Mouse (Mus musculus) erythroblast, embryonic 14.5 days (primary cell): Measurements from ENCODE around the gene Asb16. TPM values are rescaled to one million over a fixed set of nuclear protein-coding genes. Genes with fewer than 3 reads are reported as not detected.

Experiments used
- H3K27me3 ChIP-seq: 2 replicates; pipeline ENCODE4 v1.6.1; 2012; ENCODE audit warnings: inconsistent platforms; ENCODE audit not compliant: control insufficient read depth
- H3K36me3 ChIP-seq: 2 replicates; pipeline ENCODE4 v1.6.1; 2012; ENCODE audit warnings: mild to moderate bottlenecking, inconsistent platforms; ENCODE audit not compliant: control insufficient read depth
- H3K4me1 ChIP-seq: 2 replicates; pipeline ENCODE4 v1.6.1; 2012; ENCODE audit warnings: inconsistent platforms; ENCODE audit not compliant: control insufficient read depth
- H3K4me3 ChIP-seq: replicated peaks from 2 replicates; pipeline ENCODE3; 2012; ENCODE audit warnings: moderate library complexity, mild to moderate bottlenecking, inconsistent platforms
- H3K9me3 ChIP-seq: 2 replicates; pipeline ENCODE4 v1.6.1; 2012; ENCODE audit warnings: low read length, inconsistent platforms, mixed read lengths; ENCODE audit not compliant: control insufficient read depth
- GATA1 ChIP-seq: IDR thresholded peaks from 2 replicates; pipeline ENCODE4 v1.6.1; 2012; ENCODE audit warnings: low read length, inconsistent platforms, mixed read lengths
- TAL1 ChIP-seq: IDR thresholded peaks from 3 replicates; pipeline ENCODE4 v1.6.1; 2012; ENCODE audit warnings: low read length, inconsistent platforms, mixed read lengths
- polyA plus RNA-seq: library from polyadenylated mRNA; stranded (reverse); fragments of >175 nt; gene quantifications from 2 replicates; pipeline ENCODE4 v1.2.3, GENCODE M21; 2012

The Asb16 gene
- polyA plus RNA-seq, 1 experiment: 0.02 TPM

- no peak overlapping the region for H3K4me3 ChIP-seq
- no peaks in the 10 kb centered on the region for H3K36me3 ChIP-seq
- H3K27me3 ChIP-seq: peaks cover 20% of the 10 kb centered on the region
- H3K4me1 ChIP-seq: peaks cover 7% of the 10 kb centered on the region
- H3K9me3 ChIP-seq: peaks cover 2% of the 10 kb centered on the region; the same call in 1 of the 2 replicates
- TF ChIP-seq TAL1: no peak
- no peak for TF ChIP-seq GATA1
These were observed 27.3 kb upstream of the Asb16 start for GRCm38 (mm10) chr11:102241246-102241645.

- Histone ChIP-seq H3K36me3 (no peaks in the 10 kb centered on the region), H3K9me3 (peaks cover 2% of the 10 kb centered on the region; the same call in 1 of the 2 replicates), H3K4me1 (peaks cover 7% of the 10 kb centered on the region), H3K27me3 (peaks cover 23% of the 10 kb centered on the region), H3K4me3 (no peak overlapping the region)
- no peak for TF ChIP-seq TAL1
These were observed 26.7 kb upstream of the Asb16 start for GRCm38 (mm10) chr11:102241874-102242273.

- no peak for TF ChIP-seq GATA1
- no peak for TF ChIP-seq TAL1
These were observed 23.6 kb upstream of the Asb16 start for GRCm38 (mm10) chr11:102244926-102245449.

GRCm38 (mm10) chr11:102245581-102246272 lies 22.8 kb upstream of the Asb16 start:
- H3K27me3 ChIP-seq: peaks cover 23% of the 10 kb centered on the region
- H3K4me3 ChIP-seq: no peak overlapping the region
- TF ChIP-seq TAL1 (no peak), GATA1 (no peak)
- H3K36me3 ChIP-seq: peaks cover 4% of the 10 kb centered on the region
- H3K4me1 ChIP-seq: peaks cover 21% of the 10 kb centered on the region
- H3K9me3 ChIP-seq: peaks cover 2% of the 10 kb centered on the region; the same call in 1 of the 2 replicates

More at GRCm38 (mm10) chr11:102244926-102245449, 23.6 kb upstream of the Asb16 start:
- Histone ChIP-seq H3K4me3 (no peak overlapping the region), H3K36me3 (no peaks in the 10 kb centered on the region), H3K27me3 (peaks cover 23% of the 10 kb centered on the region), H3K4me1 (peaks cover 18% of the 10 kb centered on the region), H3K9me3 (peaks cover 2% of the 10 kb centered on the region; the same call in 1 of the 2 replicates)

GRCm38 (mm10) chr11:102246273-102246635 lies 22.3 kb upstream of the Asb16 start:
- TF ChIP-seq GATA1 (no peak), TAL1 (no peak)
- H3K27me3 ChIP-seq: peaks cover 23% of the 10 kb centered on the region
- H3K9me3 ChIP-seq: peaks cover 2% of the 10 kb centered on the region; the same call in 1 of the 2 replicates
- H3K4me3 ChIP-seq: no peak overlapping the region
- peaks cover 9% of the 10 kb centered on the region for H3K36me3 ChIP-seq
- H3K4me1 ChIP-seq: peaks cover 21% of the 10 kb centered on the region

- Histone ChIP-seq H3K4me3 (no peak overlapping the region), H3K9me3 (peaks cover under 1% of the 10 kb centered on the region; the same call in 1 of the 2 replicates), H3K4me1 (peaks cover 21% of the 10 kb centered on the region), H3K27me3 (peaks cover 23% of the 10 kb centered on the region), H3K36me3 (peaks cover 15% of the 10 kb centered on the region)
- TF ChIP-seq TAL1: no peak
- TF ChIP-seq GATA1: no peak
These were observed 21.7 kb upstream of the Asb16 start for GRCm38 (mm10) chr11:102246871-102247270.

GRCm38 (mm10) chr11:102248630-102249230 lies 19.8 kb upstream of the Asb16 start, which contains the start of gene BC030867:
TSS of gene BC030867 (plus strand) at chr11:102248882.
- peaks cover 21% of the 10 kb centered on the region for H3K4me1 ChIP-seq
- H3K4me3 ChIP-seq: peak within 1 kb of the TSS; percentile 78
- peaks cover 28% of the 10 kb centered on the region for H3K36me3 ChIP-seq
- no peak for TF ChIP-seq TAL1
- TF ChIP-seq GATA1: no peak
- H3K9me3 ChIP-seq: no peaks in the 10 kb centered on the region
- H3K27me3 ChIP-seq: peaks cover 23% of the 10 kb centered on the region

GRCm38 (mm10) chr11:102249351-102250090 lies 19.0 kb upstream of the Asb16 start:
- Histone ChIP-seq H3K9me3 (no peaks in the 10 kb centered on the region), H3K4me1 (peaks cover 19% of the 10 kb centered on the region), H3K4me3 (peak overlapping the region; percentile 78), H3K27me3 (peaks cover 20% of the 10 kb centered on the region), H3K36me3 (peaks cover 35% of the 10 kb centered on the region)
- no peak for TF ChIP-seq GATA1
- no peak for TF ChIP-seq TAL1
